Mouse (Mus musculus) MEL (cell line): ENCODE data around the gene Tfrc.

Source experiments
- CTCF ChIP-seq, 3 experiments: IDR thresholded peaks in 2 of 3; conservative IDR thresholded peaks in 1 of 3; 2 replicates each; pipeline ENCODE4 v1.5.1; 2011 to 2012; ENCODE audit warnings: low read length in 3 of 3, low read depth in 2 of 3, mild to moderate bottlenecking in 2 of 3, improper control_type of control experiment in 1 of 3, inconsistent platforms in 1 of 3, mixed read lengths in 1 of 3, moderate library complexity in 1 of 3; ENCODE audit not compliant: control insufficient read depth in 1 of 3, insufficient read depth in 1 of 3, poor library complexity in 1 of 3, severe bottlenecking in 1 of 3
- MYB ChIP-seq: IDR thresholded peaks from 2 replicates; pipeline ENCODE4 v1.6.1; 2011; ENCODE audit warnings: mild to moderate bottlenecking, low read depth, low read length, improper control_type of control experiment
- POLR2A ChIP-seq, 2 experiments: IDR thresholded peaks; 2 replicates each; pipeline ENCODE4 v1.6.1; 2011 to 2012; ENCODE audit warnings: low read length in 2 of 2, mild to moderate bottlenecking in 2 of 2, control low read depth in 1 of 2, improper control_type of control experiment in 1 of 2, low read depth in 1 of 2, moderate library complexity in 1 of 2; ENCODE audit not compliant: control insufficient read depth in 1 of 2, insufficient read depth in 1 of 2, poor library complexity in 1 of 2
- USF1 ChIP-seq: IDR thresholded peaks from 2 replicates; pipeline ENCODE4 v1.6.1; 2014; ENCODE audit warnings: low read depth, mild to moderate bottlenecking, inconsistent platforms, low read length, improper control_type of control experiment, moderate library complexity

DNA sequence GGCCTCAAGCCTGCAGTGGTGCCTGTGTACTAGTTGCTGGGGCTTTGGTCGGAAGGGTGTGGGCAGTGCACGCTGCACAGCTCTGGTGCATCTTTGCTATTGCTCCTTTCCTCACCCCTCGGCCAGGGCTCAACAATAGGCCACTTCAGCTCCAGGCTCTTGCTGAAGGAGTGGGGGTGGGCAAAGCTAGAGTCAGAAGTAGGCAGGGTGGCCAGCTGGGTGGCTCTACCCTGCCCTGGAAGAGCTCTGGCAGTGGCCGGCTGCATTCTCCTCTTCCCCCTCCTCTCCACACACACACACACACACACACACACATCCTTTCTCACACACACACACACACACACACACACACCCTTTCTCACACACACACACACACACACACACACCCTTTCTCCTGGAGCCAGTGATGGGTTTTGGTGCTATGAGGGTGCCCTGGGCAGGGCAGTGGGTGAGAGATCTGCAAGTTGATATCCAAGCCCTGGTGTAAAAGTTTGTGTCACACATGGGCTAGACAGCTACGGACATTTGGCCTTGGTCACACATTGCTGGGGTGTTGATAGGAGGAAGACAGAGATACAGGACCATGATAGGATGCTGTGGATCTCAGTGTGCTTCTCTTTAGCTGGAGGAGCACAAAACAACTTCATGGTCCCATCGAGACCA lies 45.5 kb downstream of the Tfrc start:
- TF ChIP-seq MYB (no peak), POLR2A (IDR thresholded peaks at IDR 0.05; ENCODE audit: control insufficient read depth in 1 of 2, insufficient read depth in 1 of 2, low read depth in 1 of 2, low read length in 2 of 2, poor library complexity in 1 of 2) (no peak), CTCF (IDR thresholded peaks at IDR 0.05 in 2 of 3, conservative IDR thresholded peaks at IDR 0.05 in 1 of 3; ENCODE audit: control insufficient read depth in 1 of 3, insufficient read depth in 1 of 3, low read depth in 2 of 3, low read length in 3 of 3, poor library complexity in 1 of 3, severe bottlenecking in 1 of 3) (no peak), USF1 (no peak)
